Mouse (Mus musculus) embryonic facial prominence, embryonic 12.5 days (tissue): ENCODE results near the gene Exd1. TPM values are rescaled to one million over a fixed set of nuclear protein-coding genes. Genes with fewer than 3 reads are reported as not detected.

ENCODE experiments used
- ATAC-seq: fragments of 200-750 bp; cut with Nextera tagmentation; 2 replicates; pipeline ENCODE4 v1.8.0; 2017; ENCODE audit not compliant: insufficient number of reproducible peaks, insufficient read depth, low FRiP score, low TSS enrichment
- H3K27ac ChIP-seq: fragments of 300-500 bp; sonication (generic); 2 replicates; pipeline ENCODE4 v1.5.1; 2016; ENCODE audit warnings: mild to moderate bottlenecking
- H3K27me3 ChIP-seq: fragments of 300-500 bp; sonication (generic); 2 replicates; pipeline ENCODE4 v1.6.1; 2016; ENCODE audit warnings: mild to moderate bottlenecking, moderate library complexity
- H3K36me3 ChIP-seq: fragments of 300-500 bp; sonication (generic); 2 replicates; pipeline ENCODE4 v1.6.1; 2016; ENCODE audit warnings: mild to moderate bottlenecking
- H3K4me1 ChIP-seq: fragments of 300-500 bp; sonication (generic); 2 replicates; pipeline ENCODE4 v1.6.1; 2016
- H3K4me2 ChIP-seq: fragments of 300-500 bp; sonication (generic); replicated peaks from 2 replicates; pipeline ENCODE4 v1.6.1; 2016; ENCODE audit warnings: mild to moderate bottlenecking, moderate library complexity
- H3K4me3 ChIP-seq: fragments of 300-500 bp; sonication (generic); 2 replicates; pipeline ENCODE4 v1.5.1; 2016; ENCODE audit warnings: mild to moderate bottlenecking
- H3K9ac ChIP-seq: fragments of 300-500 bp; sonication (generic); 2 replicates; pipeline ENCODE4 v1.6.1; 2016; ENCODE audit warnings: mild to moderate bottlenecking, moderate library complexity
- H3K9me3 ChIP-seq: fragments of 300-500 bp; sonication (generic); 2 replicates; pipeline ENCODE4 v1.6.1; 2016; ENCODE audit warnings: mild to moderate bottlenecking, moderate library complexity
- WGBS: fragments of 180-500 bp; shearing (Covaris S2); methylation state at CpG from one replicate; pipeline ENCODE4 v1.1.7; 2016; 5-methylcytosine and 5-hydroxymethylcytosine counted together
- polyA plus RNA-seq: library from polyadenylated mRNA; unstranded; fragments of >200 nt; fragmentation: Nextera tagmentation; extraction: Ambion mirVana; gene quantifications from 2 replicates; pipeline ENCODE4 v1.2.1, GENCODE M21; 2016

Gene Exd1
- 0.32 and 1.3 TPM in 2 replicates for polyA plus RNA-seq

DNA sequence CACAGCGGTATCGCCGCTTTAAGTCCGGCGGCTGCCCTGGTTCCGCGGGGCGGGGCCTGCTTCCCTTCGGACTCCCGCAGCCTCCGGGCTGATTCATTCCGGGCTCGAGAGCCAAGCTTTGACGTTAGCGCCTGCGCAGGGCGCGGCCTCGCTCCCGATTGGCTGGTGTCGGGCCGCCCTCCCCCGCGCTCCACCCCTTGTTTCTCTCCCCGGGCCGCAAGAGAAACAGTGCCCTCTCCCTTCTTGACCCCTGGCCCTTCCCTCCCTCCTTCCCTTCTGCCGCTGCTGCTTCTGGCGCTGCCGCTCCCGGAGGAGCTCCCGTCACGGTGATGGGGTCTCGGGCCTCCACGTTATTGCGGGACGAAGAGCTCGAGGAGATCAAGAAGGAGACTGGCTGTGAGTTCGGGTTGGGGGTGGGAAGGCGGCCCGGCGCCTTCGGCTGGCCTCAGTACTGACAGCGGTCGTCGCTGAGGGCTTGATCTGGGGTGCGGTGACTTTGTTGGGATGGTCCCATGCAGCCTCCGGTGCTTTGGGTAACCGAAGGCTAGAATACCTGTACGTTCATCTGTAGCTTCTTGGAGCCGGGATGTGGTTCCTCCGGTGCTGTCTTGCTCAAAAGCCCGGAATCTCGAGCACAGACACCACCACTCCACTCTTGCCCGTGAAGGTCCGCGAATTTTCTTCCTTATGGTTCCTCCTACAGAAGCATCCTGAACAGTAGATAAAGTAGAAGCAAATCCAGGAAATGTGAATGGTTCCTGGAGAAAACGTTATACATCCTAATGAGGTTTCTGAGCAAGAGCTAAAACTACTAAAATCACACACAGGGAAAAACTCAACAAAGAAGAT is at the start of gene Exd1, which contains the start of gene Chp1:
TSS of gene Exd1 (minus strand) at position 106 of the 849 bp plus-strand sequence.
TSS of gene Chp1 (plus strand) at position 176 of the 849 bp plus-strand sequence.
- Histone ChIP-seq H3K4me1 (peaks cover 14% of the 10 kb centered on the region), H3K27me3 (no peaks in the 10 kb centered on the region), H3K36me3 (no peaks in the 10 kb centered on the region), H3K9me3 (no peaks in the 10 kb centered on the region), H3K27ac (peak within 1 kb of the TSS; percentile 70), H3K9ac (peak within 1 kb of the TSS; percentile 81), H3K4me3 (peak within 1 kb of the TSS; percentile 92), H3K4me2 (peak within 1 kb of the TSS; percentile 73)
- ATAC-seq: peak; percentile 96
- under 1% methylated on average over 57 of the region's 57 CpGs for WGBS

DNA sequence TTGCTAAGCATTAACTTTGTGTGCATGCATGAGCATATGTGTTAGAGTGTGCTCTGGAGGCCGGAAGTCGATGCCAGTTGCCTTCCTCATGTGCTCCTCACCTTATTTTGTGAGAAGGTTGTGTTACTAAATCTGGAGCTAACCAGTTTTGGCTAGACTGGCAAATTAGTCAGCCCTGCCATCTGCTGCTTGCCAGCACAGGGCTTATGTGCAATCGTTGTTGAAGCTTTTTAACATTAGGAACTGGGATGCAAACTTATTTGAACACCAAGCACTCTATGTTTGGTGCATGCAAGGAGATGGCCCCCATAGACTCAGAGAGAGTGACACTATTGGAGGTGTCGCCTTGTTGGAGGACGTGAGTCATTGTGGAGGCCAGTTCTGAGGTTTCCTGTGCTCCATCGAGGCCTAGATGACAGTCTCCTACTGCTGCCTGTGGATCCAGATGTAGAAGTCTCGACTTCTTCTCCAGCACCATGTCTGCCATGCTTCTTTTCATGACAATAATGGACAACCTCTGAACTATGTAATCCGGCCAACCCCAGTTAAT is 49.4 kb upstream of the Exd1 start:
- H3K9me3 ChIP-seq: no peaks in the 10 kb centered on the region
- WGBS: 89% methylated on average over 8 of the region's 8 CpGs
- H3K27me3 ChIP-seq: no peaks in the 10 kb centered on the region
- no peak overlapping the region for H3K4me2 ChIP-seq
- peaks cover 34% of the 10 kb centered on the region for H3K36me3 ChIP-seq
- no peak overlapping the region for H3K27ac ChIP-seq
- H3K4me3 ChIP-seq: no peak overlapping the region
- H3K4me1 ChIP-seq: peaks cover 6% of the 10 kb centered on the region
- no peak for ATAC-seq
- no peak overlapping the region for H3K9ac ChIP-seq

DNA sequence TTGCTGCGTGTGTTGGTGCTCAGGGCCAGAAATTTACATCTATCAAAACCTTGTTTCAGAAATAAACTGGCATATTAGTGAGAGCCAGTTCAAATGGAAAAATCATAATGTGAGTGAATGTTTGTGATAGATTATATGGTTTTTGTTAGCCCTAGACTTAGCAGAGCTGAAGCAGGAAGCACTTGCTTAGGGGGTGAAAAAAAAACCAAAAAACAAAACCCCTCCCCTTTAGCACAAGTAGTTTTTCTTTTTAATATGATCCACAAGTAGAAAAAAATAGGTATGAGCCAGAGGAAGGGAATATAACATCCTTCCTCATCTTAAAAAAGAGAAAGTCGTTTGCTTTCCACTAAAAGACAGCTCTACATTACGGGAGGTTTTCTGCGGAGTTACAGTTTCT is 47.9 kb upstream of the Exd1 start:
- H3K27me3 ChIP-seq: no peaks in the 10 kb centered on the region
- peaks cover 38% of the 10 kb centered on the region for H3K36me3 ChIP-seq
- WGBS: 45% methylated on average over 4 of the region's 4 CpGs
- peaks cover 6% of the 10 kb centered on the region for H3K4me1 ChIP-seq
- peak overlapping the region; percentile 84 for H3K9ac ChIP-seq
- no peak overlapping the region for H3K27ac ChIP-seq
- no peaks in the 10 kb centered on the region for H3K9me3 ChIP-seq
- peak overlapping the region; percentile 53 for H3K4me2 ChIP-seq
- no peak for ATAC-seq
- peak overlapping the region; percentile 94 for H3K4me3 ChIP-seq

DNA sequence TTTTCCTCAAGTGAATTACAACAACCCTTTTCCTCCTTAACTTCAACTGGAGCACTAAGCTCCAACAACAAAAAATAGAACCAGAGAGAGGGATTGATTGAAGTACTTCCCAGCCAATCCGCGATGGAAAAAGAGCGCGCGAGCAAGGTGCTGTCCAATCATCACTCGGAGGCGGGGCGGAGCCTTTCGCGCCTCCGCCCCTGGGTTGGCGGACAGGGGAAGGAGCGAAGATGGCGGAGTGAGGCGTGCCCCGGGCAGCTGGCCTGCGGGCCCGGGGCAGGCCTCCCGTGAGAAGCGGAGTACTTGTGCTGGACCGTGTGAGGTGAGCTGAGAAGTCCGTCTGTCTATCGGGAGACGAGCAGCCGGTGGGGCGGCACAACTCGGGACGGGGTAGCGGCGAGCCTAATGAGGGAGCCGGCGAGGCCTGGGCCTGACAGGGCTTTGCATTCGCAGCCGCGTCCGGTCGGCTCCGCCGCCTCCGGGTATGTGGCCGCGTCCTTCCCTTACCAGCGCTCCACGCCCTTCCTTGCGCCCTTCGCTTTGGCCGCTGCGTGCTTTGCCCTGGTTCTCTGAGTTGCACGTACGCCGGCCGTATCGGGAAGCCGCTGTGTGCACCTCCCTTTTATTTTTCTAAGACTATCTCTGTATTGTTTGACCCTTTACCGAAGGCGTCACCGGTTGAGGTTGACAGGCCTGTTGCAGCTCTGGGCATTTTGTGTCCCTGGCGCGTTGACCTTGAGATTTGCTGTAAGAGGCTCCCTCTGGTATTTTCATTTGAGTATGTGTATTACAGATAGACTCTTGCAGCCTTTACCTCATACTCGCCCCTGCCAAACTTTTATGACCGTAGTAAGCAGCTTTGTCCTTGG is 46.9 kb upstream of the Exd1 start:
- peak; percentile 91 for ATAC-seq

DNA sequence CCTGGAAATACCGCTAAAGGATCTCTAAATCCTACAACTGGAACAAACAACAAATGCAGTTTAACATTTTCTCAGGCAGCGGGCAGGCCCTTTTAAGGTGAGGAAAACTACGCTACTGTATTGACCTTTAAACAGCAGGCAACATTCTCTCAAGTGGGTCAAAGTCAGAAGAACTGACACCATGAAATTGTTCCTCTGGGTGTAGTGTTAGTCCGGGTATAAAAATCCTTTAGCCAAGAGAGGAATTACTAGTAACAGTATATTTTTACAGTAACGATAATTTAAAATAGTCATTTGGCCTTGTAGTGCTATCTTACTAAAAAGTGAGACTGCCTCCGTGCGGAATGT is 46.3 kb upstream of the Exd1 start:
- peaks cover 26% of the 10 kb centered on the region for H3K36me3 ChIP-seq
- peak overlapping the region; percentile 52 for H3K27ac ChIP-seq
- 10% methylated on average over 7 of the region's 7 CpGs for WGBS
- peak overlapping the region; percentile 53 for H3K4me2 ChIP-seq
- H3K27me3 ChIP-seq: no peaks in the 10 kb centered on the region
- peak; percentile 32; the same call in 1 of the 2 replicates for ATAC-seq
- no peaks in the 10 kb centered on the region for H3K9me3 ChIP-seq
- H3K4me1 ChIP-seq: peaks cover 6% of the 10 kb centered on the region
- H3K9ac ChIP-seq: 0 out of 2 replicates have a peak overlapping the region, but pooled peaks have one; percentile 3
- H3K4me3 ChIP-seq: peak overlapping the region; percentile 94

More for the DNA sequence above, 46.9 kb upstream of the Exd1 start:
- Histone ChIP-seq H3K36me3 (peaks cover 31% of the 10 kb centered on the region), H3K4me1 (peaks cover 6% of the 10 kb centered on the region), H3K27ac (peak overlapping the region; percentile 88), H3K9me3 (no peaks in the 10 kb centered on the region), H3K4me2 (peak overlapping the region; percentile 53), H3K4me3 (peak overlapping the region; percentile 94), H3K9ac (peak overlapping the region; percentile 84), H3K27me3 (no peaks in the 10 kb centered on the region)
- under 1% methylated on average over 61 of the region's 61 CpGs for WGBS

DNA sequence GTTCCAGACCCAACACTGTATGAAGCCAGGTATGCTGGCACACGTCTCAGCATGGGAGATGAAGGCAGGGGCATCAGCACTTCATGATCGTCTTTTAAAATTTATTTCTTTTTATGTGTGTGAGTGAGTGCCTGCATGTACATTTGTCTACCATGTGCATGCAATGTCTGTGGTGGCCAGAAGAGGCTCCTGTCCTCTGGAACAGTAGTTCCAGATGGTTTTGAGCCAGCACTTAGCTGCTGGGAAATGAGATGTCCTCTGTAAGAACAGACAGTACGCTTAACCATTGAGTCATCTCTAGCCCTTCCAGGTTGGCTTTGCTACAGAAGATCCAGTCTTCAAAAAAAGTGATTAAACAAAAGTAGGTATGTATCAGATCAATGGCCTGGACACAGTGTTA is 43.8 kb upstream of the Exd1 start:
- Histone ChIP-seq H3K4me1 (peaks cover 6% of the 10 kb centered on the region), H3K4me3 (no peak overlapping the region), H3K27me3 (no peaks in the 10 kb centered on the region), H3K9me3 (no peaks in the 10 kb centered on the region), H3K9ac (no peak overlapping the region), H3K36me3 (peaks cover 7% of the 10 kb centered on the region; the same call in 1 of the 2 replicates), H3K27ac (no peak overlapping the region), H3K4me2 (no peak overlapping the region)
- ATAC-seq: no peak
- 90% methylated on average over 3 of the region's 3 CpGs for WGBS

DNA sequence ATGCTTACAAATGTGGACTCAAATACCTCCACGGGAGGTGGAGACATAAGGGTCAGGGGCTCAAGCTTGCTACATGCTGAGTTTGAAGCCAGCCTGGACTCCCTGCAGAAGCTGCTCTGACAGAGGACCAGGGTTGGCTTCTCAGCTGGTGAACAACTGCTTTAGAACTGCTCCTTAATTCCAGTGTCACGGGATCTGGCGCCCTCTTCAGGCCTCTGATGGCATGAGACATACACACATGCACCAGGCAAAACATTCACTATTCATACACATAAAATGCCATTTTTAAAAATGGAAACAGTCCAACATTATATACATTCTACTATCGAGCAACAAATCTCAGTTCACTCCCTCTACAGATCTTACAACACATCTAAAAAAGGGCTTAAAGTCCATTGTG is 40.0 kb upstream of the Exd1 start:
- no peak overlapping the region for H3K9ac ChIP-seq
- 12% methylated on average over 4 of the region's 4 CpGs for WGBS
- no peak for ATAC-seq
- H3K27ac ChIP-seq: no peak overlapping the region
- no peak overlapping the region for H3K4me3 ChIP-seq
- no peak overlapping the region for H3K4me2 ChIP-seq
- no peaks in the 10 kb centered on the region for H3K27me3 ChIP-seq
- no peaks in the 10 kb centered on the region for H3K4me1 ChIP-seq
- 0 out of 2 replicates have a peak, but pooled peaks cover 6% of the 10 kb centered on the region for H3K36me3 ChIP-seq
- no peaks in the 10 kb centered on the region for H3K9me3 ChIP-seq

DNA sequence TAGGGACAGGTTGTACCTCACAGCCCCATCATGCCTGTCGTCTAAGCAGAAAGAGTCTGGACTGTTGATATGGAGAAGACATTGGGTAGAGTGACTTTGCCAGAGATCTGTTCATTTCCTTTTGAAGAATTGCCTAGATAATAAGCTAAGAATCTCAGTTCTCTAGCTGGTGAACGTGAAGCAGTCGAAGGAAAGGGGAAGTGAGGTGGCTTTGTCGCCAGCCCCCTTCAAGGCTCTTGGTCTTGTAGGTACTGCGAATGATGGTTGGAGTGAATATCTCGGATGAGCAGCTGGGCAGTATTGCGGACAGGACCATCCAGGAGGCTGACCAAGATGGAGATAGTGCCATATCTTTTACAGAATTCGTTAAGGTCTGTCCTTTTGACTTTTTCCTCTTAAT is 36.9 kb upstream of the Exd1 start:
- no peak for ATAC-seq
- no peaks in the 10 kb centered on the region for H3K36me3 ChIP-seq
- H3K4me1 ChIP-seq: no peaks in the 10 kb centered on the region
- no peaks in the 10 kb centered on the region for H3K27me3 ChIP-seq
- 87% methylated on average over 8 of the region's 8 CpGs for WGBS
- H3K4me2 ChIP-seq: no peak overlapping the region
- H3K27ac ChIP-seq: no peak overlapping the region
- no peak overlapping the region for H3K9ac ChIP-seq
- no peak overlapping the region for H3K4me3 ChIP-seq
- no peaks in the 10 kb centered on the region for H3K9me3 ChIP-seq

DNA sequence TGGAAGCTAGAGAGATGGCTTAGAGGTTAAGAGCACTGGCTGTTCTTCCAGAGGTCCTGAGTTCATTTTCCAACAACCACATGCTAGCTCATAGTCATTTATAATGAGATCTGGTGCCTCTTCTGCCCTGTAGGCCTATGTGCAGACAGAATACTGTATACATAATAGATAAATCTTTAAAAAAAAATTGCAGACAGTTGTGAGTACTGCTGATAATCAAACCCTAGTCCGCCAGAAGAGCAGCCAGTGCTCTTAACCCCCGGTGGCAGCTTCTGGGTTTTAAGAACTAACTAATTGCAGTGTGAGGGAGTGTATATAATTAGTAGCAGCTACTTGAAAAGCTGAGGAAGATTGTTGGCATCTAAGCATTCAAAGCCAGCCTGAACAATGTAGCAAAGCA is 36.0 kb upstream of the Exd1 start:
- Histone ChIP-seq H3K36me3 (no peaks in the 10 kb centered on the region), H3K4me2 (no peak overlapping the region), H3K27ac (no peak overlapping the region), H3K27me3 (no peaks in the 10 kb centered on the region), H3K9ac (no peak overlapping the region), H3K4me1 (no peaks in the 10 kb centered on the region), H3K4me3 (no peak overlapping the region), H3K9me3 (no peaks in the 10 kb centered on the region)
- WGBS: 51% methylated on average over 2 of the region's 2 CpGs
- ATAC-seq: no peak

DNA sequence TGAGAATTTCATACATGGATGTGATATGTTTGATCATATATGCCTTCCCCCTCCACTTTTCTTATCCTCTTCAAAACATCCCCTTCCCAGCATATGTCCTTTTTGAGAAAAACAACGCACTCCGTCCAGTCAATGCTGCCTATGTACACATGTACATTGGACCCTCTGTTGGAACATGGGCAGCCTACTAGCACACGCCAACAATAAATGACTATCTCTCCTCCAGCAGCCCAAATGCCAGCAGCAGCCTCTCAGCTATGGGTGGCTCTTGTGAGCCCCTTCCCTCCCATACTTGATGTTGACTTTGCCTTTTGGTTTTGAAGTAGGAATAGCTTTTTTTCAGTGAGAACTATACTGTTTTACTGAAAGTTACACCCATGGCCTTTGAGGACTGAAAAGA is 34.1 kb upstream of the Exd1 start:
- H3K4me1 ChIP-seq: no peaks in the 10 kb centered on the region
- no peak overlapping the region for H3K9ac ChIP-seq
- H3K27me3 ChIP-seq: no peaks in the 10 kb centered on the region
- ATAC-seq: no peak
- no peak overlapping the region for H3K4me2 ChIP-seq
- H3K4me3 ChIP-seq: no peak overlapping the region
- no peaks in the 10 kb centered on the region for H3K36me3 ChIP-seq
- H3K9me3 ChIP-seq: no peaks in the 10 kb centered on the region
- H3K27ac ChIP-seq: no peak overlapping the region
- 96% methylated on average over 3 of the region's 3 CpGs for WGBS

DNA sequence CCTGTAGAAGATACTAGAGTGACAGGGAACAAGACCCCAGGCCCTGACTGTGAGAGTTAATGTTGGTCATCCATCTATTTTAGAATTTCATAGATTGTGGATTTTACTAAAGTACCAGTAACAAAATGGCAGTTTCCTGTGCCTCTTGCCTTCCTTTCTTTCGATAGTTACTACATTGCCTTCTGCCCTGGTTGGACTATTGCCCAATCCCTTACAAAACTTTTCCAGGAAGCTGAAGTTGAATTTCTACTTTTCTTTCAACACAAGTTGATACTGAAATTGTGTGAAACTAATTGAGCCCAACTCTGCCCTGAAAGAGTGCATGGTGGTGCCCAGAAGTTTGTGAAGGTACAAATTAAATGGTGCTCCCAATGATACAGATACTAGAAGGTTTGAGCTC is 25.0 kb upstream of the Exd1 start:
- no peak for ATAC-seq
- Histone ChIP-seq H3K27ac (no peak overlapping the region), H3K9me3 (no peaks in the 10 kb centered on the region), H3K4me1 (no peaks in the 10 kb centered on the region), H3K9ac (no peak overlapping the region), H3K36me3 (peaks cover 9% of the 10 kb centered on the region; the same call in 1 of the 2 replicates), H3K27me3 (no peaks in the 10 kb centered on the region), H3K4me3 (no peak overlapping the region), H3K4me2 (no peak overlapping the region)
- 98% methylated on average over 1 of the region's 1 CpGs for WGBS
